Mouse (Mus musculus) lung, adult 2 months (tissue): ENCODE data around the gene Itk. TPM values are rescaled to one million over a fixed set of nuclear protein-coding genes. Genes with fewer than 3 reads are reported as not detected.

Source experiments
- DNase-seq: peaks from one replicate; pipeline ENCODE4 v3.0.0; 2022
- H3K4me1 ChIP-seq: fragments of 200-500 bp; 2 replicates; pipeline ENCODE4 v1.6.1; 2011; ENCODE audit warnings: low read length; ENCODE audit not compliant: control insufficient read depth, insufficient read depth
- H3K4me3 ChIP-seq: fragments of 200-500 bp; replicated peaks from 2 replicates; pipeline ENCODE3; 2011; ENCODE audit warnings: low read depth, mild to moderate bottlenecking, control low read depth, low read length; ENCODE audit errors: extremely low read depth
- CTCF ChIP-seq: fragments of 200-500 bp; IDR thresholded peaks from 2 replicates; pipeline ENCODE4 v1.5.1; 2011; ENCODE audit warnings: mild to moderate bottlenecking, low read length, control low read depth; ENCODE audit not compliant: insufficient read depth
- POLR2A ChIP-seq: fragments of 200-500 bp; IDR thresholded peaks from 2 replicates; pipeline ENCODE4 v1.6.1; 2011; ENCODE audit warnings: low read depth, mild to moderate bottlenecking, control low read depth, low read length, borderline replicate concordance; ENCODE audit errors: extremely low read depth
- WGBS: fragments of 180-500 bp; shearing (Covaris S2); methylation state at CpG from one replicate; pipeline ENCODE4 v1.1.7; 2018; 5-methylcytosine and 5-hydroxymethylcytosine counted together
- polyA plus RNA-seq: library from polyadenylated mRNA; depleted of rRNA; stranded (reverse); fragments of >200 nt; gene quantifications from 2 replicates; pipeline ENCODE4 v1.2.3, GENCODE M21; 2012

Itk gene
- polyA plus RNA-seq, 1 experiment = 1.7 TPM

DNA sequence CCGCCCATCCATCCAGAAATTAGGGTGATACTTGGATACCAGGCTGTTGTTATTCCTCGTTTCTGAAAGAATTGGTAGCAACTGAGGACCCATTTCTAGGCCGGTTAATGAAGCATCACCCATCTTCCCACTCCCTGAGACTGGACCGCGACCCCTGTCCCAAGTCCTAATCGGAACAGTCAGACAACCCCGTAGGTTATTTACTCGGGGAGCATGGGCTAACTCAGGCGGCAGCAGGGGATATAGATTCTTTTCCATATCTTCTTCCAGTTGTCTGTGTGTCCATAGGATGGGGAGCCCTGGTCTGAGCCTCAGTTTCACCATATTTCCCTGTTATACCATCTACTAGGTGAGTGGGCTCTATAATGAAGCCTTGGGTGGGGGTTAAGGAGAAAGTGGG lies 25.5 kb downstream of the Itk start:
- WGBS = 92% methylated on average over 9 of the region's 9 CpGs
- TF ChIP-seq CTCF = no peak
- no peaks in the 10 kb centered on the region for H3K4me1 ChIP-seq
- no peak overlapping the region for H3K4me3 ChIP-seq
- no peak for DNase-seq

- DNase-seq = no peak
- whole genome bisulfite sequencing = 79% methylated on average over 18 of the region's 18 CpGs
- Histone ChIP-seq H3K4me3 (no peak overlapping the region), H3K4me1 (no peaks in the 10 kb centered on the region)
- TF ChIP-seq POLR2A (no peak), CTCF (no peak)
Observed at GRCm38 (mm10) chr11:46362061-46363022, 27.0 kb downstream of the Itk start.

DNA sequence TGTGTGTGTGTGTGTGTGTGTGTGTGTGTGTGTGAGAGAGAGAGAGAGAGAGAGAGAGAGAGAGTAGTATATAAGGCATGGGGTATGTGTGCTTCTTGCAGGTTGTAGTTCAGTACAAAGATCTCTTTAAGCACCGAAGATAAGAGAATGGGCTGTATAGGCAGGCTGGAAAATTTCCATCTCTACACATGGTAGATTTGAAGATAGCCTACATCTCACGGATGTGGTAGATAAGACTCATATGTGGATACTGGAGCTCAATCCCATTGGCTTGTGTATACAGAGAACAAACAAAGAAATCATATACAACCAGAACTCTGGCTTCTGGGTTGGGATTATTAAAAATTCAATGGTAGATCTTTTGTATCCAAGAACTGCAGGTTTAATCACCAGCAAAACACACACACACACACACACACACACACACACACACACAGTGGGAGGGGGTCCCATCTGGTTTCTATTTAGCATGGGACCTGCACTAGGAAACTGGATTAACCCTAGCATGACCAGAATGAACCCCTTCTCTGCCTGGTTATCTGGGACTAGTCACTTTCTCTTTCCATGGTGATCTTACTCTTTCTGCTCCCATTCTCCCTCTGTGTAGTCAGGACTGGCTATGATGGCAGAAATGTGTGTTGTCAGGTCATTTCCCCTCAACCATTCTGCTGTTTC lies 28.2 kb downstream of the Itk start:
- no peaks in the 10 kb centered on the region for H3K4me1 ChIP-seq
- 69% methylated on average over 2 of the region's 2 CpGs for WGBS
- H3K4me3 ChIP-seq = no peak overlapping the region
- DNase-seq = no peak
- TF ChIP-seq CTCF (no peak), POLR2A (no peak)

GRCm38 (mm10) chr11:46358369-46358768 lies 30.9 kb downstream of the Itk start:
- Histone ChIP-seq H3K4me3 (no peak overlapping the region), H3K4me1 (no peaks in the 10 kb centered on the region)
- TF ChIP-seq CTCF (no peak), POLR2A (no peak)
- WGBS = 48% methylated on average over 1 of the region's 1 CpGs
- no peak for DNase-seq

GRCm38 (mm10) chr11:46349681-46350410 lies 39.5 kb downstream of the Itk start:
- no peak for DNase-seq
- Histone ChIP-seq H3K4me1 (no peaks in the 10 kb centered on the region), H3K4me3 (no peak overlapping the region)
- 44% methylated on average over 2 of the region's 2 CpGs for WGBS
- TF ChIP-seq POLR2A (no peak), CTCF (no peak)

- no peaks in the 10 kb centered on the region for H3K4me1 ChIP-seq
- no peak for TF ChIP-seq CTCF
- no peak for TF ChIP-seq POLR2A
- H3K4me3 ChIP-seq = no peak overlapping the region
- 62% methylated on average over 3 of the region's 3 CpGs for WGBS
- no peak for DNase-seq
Observed at GRCm38 (mm10) chr11:46348416-46348815, 40.9 kb downstream of the Itk start.

GRCm38 (mm10) chr11:46347756-46348155 lies 41.6 kb downstream of the Itk start:
- no peak for DNase-seq
- Histone ChIP-seq H3K4me3 (no peak overlapping the region), H3K4me1 (no peaks in the 10 kb centered on the region)
- TF ChIP-seq CTCF (no peak), POLR2A (no peak)
- WGBS = 60% methylated on average over 5 of the region's 5 CpGs

DNA sequence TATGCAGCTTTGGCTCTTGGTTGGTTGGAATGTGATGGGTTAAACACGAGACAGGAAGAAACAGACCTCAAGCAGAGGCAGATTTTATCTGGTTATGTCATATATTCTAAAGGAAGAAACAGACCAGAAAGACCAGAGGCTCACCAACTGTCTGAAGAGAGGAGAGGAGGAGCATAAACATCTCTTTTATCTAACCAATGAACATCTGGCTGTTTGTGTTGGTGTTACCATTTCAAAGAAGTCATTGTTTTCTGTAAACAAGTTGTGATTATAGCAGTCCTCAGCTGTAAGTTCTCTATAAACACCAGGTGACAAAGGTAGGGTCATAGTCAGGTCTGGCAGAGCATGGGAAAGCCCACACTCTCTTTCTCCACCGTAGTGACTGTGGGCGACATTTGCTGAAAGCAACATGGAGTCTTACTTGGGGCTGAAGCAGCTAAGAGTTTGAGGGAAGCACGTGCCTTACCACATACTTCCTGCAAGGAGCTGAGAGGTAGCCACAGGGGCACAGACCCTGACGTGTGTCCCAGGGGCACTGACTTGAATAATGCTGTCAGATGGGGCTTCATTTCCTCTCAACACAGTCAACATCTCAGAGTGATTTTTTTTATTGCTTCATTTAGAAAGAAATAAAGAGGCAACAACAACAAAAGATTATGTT lies 45.3 kb downstream of the Itk start:
- no peak for TF ChIP-seq CTCF
- TF ChIP-seq POLR2A = no peak
- 27% methylated on average over 5 of the region's 5 CpGs for WGBS
- Histone ChIP-seq H3K4me3 (no peak overlapping the region), H3K4me1 (no peaks in the 10 kb centered on the region)
- DNase-seq = no peak

DNA sequence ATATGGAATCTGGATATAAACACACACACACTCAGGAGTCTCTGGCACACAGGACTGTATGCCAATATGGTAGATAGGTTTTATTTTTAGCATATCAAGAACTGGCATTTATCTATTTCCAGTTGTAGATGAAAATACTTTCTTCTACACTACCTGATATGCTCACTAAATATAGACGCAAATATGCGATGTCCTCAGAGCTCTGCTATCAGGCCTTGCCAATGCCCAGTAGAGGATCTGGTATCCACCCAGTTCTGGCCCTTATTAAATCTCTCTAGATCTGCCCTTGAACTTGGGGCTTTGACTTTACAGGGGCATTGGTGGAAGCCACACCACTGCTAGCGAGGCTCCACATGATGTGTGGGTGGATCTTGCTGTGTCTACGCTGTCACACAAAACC lies 47.4 kb downstream of the Itk start:
- Histone ChIP-seq H3K4me1 (no peaks in the 10 kb centered on the region), H3K4me3 (no peak overlapping the region)
- WGBS = 91% methylated on average over 4 of the region's 4 CpGs
- TF ChIP-seq CTCF (no peak), POLR2A (no peak)
- no peak for DNase-seq
